Mouse (Mus musculus): ENCODE measurements around the gene Prss53. TPM values are rescaled to one million over a fixed set of nuclear protein-coding genes. Genes with fewer than 3 reads are reported as not detected.

Prss53 gene
- not detected for polyA plus RNA-seq (2014; fragmentation: Illumina TruSeq; extraction: RNeasy Lipid Tissue Mini Kit (QIAGEN cat#74804); ENCODE audit: low read depth, low replicate concordance)

DNA sequence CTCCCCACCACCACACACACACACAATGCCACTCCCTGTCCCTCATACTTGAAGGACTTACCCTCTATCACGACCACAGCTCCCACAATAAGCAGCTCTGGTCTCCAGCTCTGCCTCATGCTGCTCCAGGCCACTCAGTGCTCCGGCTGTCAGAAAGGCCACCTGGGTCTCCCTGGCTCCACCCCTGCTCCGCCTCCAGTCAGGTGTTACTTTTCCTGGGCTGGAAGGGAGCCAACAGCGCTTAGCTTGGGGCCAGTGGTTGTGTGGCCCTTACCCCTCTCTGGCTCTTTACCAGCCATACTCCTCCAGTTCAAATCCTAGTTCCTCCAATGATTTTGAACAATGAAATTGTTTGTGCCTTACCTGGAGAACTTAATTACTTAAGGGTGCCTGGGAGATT lies at the start of gene Prss53:
Gene Prss53, minus strand, starts transcription at position 173 of the 400 bp plus-strand sequence.

GRCm38 (mm10) chr7:127929923-127930322 lies 39.2 kb upstream of the Prss53 start, which contains the start of gene Prss8:
TSS of gene Prss8 (minus strand) at chr7:127930104.

DNA sequence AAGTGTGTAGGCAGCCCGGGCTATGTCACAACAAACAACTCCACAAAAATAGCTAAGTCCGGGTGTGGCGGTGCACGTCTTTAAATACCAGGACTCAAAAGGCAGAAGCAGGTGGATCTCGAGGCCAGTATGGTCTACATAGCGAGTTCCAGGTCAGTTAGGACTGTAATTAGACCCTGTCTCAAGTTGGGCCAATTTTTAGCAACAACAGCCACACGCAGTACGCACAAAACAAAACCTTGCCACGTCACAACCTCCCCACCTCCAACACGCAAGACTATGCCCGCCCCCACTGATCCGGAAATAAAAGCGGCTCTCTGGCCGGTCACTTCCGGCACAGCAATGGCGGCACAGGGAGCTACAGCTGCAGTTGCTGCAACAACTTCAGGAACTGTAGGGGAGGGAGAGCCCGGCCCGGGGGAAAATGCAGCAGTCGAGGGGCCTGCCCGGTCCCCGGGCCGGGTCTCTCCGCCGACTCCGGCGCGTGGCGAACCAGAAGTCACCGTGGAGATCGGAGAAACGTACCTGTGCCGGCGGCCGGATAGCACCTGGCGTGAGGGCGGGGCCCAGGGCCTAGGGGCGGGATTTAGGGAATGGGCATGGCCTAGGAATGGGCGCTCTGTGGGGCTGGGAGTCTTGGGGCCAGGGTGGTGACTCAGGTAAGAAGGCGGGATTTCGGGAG lies 21.6 kb upstream of the Prss53 start, which contains the start of gene Kat8:
Gene Kat8, plus strand, starts transcription at position 327 of the 682 bp plus-strand sequence.

DNA sequence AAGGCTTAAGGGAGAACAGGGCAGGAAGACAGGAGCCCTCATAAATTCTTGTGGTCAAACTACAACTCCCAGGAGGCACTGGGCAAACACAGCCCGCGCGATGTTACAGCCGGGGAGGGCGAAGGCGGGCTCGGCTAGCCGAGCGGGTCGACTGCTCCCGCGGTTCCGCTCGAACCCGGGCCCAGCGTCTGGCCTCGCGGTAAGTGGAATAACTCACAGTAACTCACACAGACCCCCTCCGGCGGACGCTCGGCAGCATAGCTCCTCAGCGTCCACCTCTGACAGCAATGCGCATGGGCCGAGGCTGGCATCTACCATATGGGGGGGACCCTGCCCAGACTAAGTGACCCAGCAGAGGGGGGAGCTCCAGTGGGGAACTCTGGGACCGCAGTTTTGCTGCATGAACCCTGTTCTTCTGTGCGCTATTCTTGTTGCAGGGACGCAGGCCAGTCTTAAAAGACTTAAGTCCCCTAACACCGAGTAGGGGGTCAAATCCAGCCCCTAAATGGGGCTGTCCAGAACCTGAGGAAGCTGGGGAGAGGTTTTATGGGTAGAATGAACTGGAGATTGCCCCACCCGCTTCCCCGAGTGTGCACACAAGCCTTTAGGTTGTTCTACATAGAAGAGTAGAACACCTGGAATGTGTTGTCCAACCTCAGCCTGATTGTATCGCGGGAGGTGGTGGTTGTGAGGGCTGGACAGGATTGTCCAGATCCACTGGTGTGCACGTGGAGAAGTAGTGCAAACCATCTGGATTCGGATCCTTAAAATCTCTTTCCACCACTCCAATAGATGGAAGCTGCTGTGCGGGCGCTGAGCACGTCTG lies 13.4 kb upstream of the Prss53 start, which contains the start of gene Bckdk:
Gene Bckdk, plus strand, starts transcription at position 112 of the 826 bp plus-strand sequence.

DNA sequence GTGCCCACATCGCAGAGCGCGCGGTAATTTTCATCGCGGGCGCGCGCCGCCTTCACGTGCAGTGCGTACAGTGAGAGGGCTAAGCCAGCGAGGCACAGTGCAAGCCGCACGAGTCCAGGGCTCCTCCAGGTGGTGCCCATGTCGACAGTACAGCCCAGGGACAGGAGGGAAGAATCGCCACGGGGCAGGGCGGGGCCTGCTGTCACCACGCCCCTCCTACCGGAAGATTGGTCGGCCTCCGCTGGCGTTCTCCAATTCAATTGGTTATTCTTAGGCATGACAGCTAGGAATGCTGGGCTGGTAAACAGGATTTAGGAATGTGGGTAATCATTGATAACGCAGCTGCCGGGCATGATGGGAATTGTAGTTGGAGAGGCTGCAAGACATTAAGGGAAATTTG lies 4.7 kb upstream of the Prss53 start, which contains the start of the genes Gm21974 and Vkorc1:
Gene Gm21974, minus strand, starts transcription at position 13 of the 400 bp plus-strand sequence.
Gene Vkorc1, minus strand, starts transcription at position 176 of the 400 bp plus-strand sequence.

DNA sequence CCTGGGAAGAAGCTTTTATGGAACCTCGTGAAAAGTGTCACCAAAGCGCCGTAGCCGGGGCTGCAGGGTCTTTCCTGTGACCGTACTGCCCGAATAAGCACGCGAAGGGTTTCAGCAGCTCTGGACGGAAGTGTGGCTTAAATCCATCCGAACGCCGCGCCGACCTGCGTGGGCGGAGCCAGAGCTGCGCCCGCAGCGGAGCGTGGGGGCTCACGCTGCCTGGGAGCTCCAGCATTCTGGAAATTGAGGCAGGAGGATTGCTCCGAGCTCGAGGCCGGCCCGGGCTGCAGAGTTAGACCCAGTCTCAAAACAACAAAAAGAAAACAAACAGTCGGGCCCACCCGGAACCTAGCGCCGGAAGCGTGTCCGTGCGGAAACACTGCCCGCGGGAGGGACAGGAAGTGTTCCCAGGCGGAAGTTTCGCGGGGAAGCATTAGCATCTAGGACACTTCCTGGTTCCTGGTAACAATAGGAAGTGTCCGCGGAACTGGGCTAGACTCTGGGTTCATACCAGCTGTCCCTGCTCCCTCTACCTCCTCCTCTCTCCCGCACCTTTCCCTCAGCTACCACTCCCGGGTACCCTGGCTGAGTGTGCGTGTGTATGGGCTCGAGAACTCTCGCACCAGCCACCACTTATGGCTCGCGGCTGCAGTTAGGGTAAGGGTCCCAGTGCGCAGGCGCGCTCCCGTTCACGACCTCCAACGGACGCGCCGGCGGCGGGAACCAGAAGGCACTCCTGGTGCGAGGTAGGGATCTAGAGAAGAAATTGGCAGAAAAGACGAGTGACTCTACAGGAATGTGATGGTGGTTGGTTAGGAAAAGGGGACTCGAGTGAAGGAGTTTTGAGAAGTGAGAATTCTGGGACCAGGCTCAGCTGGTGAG lies 14.1 kb downstream of the Prss53 start, which contains the start of gene Zfp668:
Gene Zfp668, minus strand, starts transcription at position 362 of the 882 bp plus-strand sequence.

DNA sequence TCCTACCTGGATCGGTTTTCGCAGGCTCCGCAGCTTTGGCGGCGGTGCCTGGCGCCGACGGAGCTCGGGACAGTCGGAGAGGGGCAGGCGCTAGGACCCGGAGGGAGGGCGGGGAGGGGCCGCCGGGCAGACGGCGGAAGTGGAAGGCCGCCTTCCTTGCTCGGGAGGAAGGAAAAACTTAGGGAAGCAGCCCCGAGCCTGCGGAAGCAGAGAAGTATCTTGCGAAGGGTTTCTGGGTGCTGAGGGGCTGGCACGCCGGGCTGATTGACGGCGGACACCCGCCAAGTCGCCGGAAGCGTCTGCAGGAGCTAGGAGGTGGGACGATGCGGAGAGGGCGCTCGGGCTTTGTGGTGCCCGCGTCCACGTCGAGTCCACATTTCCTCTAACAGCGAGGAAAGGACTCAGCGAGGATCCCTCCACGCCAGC lies 14.7 kb downstream of the Prss53 start, which contains the start of gene Zfp646:
Gene Zfp646, plus strand, starts transcription at position 181 of the 426 bp plus-strand sequence.

Other genes with a start within 250 kb of the Prss53 start
- gene Bcl7c, start 182.0 kb downstream of the Prss53 start, polyA plus RNA-seq (2014; fragmentation: Illumina TruSeq; extraction: RNeasy Lipid Tissue Mini Kit (QIAGEN cat#74804); ENCODE audit: low read depth, low replicate concordance), result 3.0 TPM
- gene Ctf1, start 178.2 kb downstream of the Prss53 start, polyA plus RNA-seq (2014; fragmentation: Illumina TruSeq; extraction: RNeasy Lipid Tissue Mini Kit (QIAGEN cat#74804); ENCODE audit: low read depth, low replicate concordance), result 5.1 TPM
- gene Ctf2, start 158.8 kb downstream of the Prss53 start, polyA plus RNA-seq (2014; fragmentation: Illumina TruSeq; extraction: RNeasy Lipid Tissue Mini Kit (QIAGEN cat#74804); ENCODE audit: low read depth, low replicate concordance), result not detected
- 2.2 TPM for gene Fbxl19, start 146.4 kb downstream of the Prss53 start, polyA plus RNA-seq (2014; fragmentation: Illumina TruSeq; extraction: RNeasy Lipid Tissue Mini Kit (QIAGEN cat#74804); ENCODE audit: low read depth, low replicate concordance)
- gene Orai3, start 121.2 kb downstream of the Prss53 start, polyA plus RNA-seq (2014; fragmentation: Illumina TruSeq; extraction: RNeasy Lipid Tissue Mini Kit (QIAGEN cat#74804); ENCODE audit: low read depth, low replicate concordance), result 1.1 TPM
- gene Setd1a, start 114.3 kb downstream of the Prss53 start, polyA plus RNA-seq (2014; fragmentation: Illumina TruSeq; extraction: RNeasy Lipid Tissue Mini Kit (QIAGEN cat#74804); ENCODE audit: low read depth, low replicate concordance), result 7.2 TPM
- gene Gm49388, start 105.4 kb downstream of the Prss53 start, polyA plus RNA-seq (2014; fragmentation: Illumina TruSeq; extraction: RNeasy Lipid Tissue Mini Kit (QIAGEN cat#74804); ENCODE audit: low read depth, low replicate concordance), result not detected
- 1.9 TPM for gene Hsd3b7, start 90.4 kb downstream of the Prss53 start, polyA plus RNA-seq (2014; fragmentation: Illumina TruSeq; extraction: RNeasy Lipid Tissue Mini Kit (QIAGEN cat#74804); ENCODE audit: low read depth, low replicate concordance)
- gene Stx4a, start 66.7 kb downstream of the Prss53 start, polyA plus RNA-seq (2014; fragmentation: Illumina TruSeq; extraction: RNeasy Lipid Tissue Mini Kit (QIAGEN cat#74804); ENCODE audit: low read depth, low replicate concordance), result 3.1 TPM
- gene Stx1b, start 66.4 kb downstream of the Prss53 start, polyA plus RNA-seq (2014; fragmentation: Illumina TruSeq; extraction: RNeasy Lipid Tissue Mini Kit (QIAGEN cat#74804); ENCODE audit: low read depth, low replicate concordance), result 0.49 TPM
- gene Zfp646, start 14.7 kb downstream of the Prss53 start, polyA plus RNA-seq (2014; fragmentation: Illumina TruSeq; extraction: RNeasy Lipid Tissue Mini Kit (QIAGEN cat#74804); ENCODE audit: low read depth, low replicate concordance), result 21.3 TPM
- 0.91 TPM for gene Zfp668, start 14.1 kb downstream of the Prss53 start, polyA plus RNA-seq (2014; fragmentation: Illumina TruSeq; extraction: RNeasy Lipid Tissue Mini Kit (QIAGEN cat#74804); ENCODE audit: low read depth, low replicate concordance)
- not detected for gene Gm21974, start 4.5 kb upstream of the Prss53 start, polyA plus RNA-seq (2014; fragmentation: Illumina TruSeq; extraction: RNeasy Lipid Tissue Mini Kit (QIAGEN cat#74804); ENCODE audit: low read depth, low replicate concordance)
- 12.4 TPM for gene Vkorc1, start 4.6 kb upstream of the Prss53 start, polyA plus RNA-seq (2014; fragmentation: Illumina TruSeq; extraction: RNeasy Lipid Tissue Mini Kit (QIAGEN cat#74804); ENCODE audit: low read depth, low replicate concordance)
- 0.62 TPM for gene Bckdk, start 13.1 kb upstream of the Prss53 start, polyA plus RNA-seq (2014; fragmentation: Illumina TruSeq; extraction: RNeasy Lipid Tissue Mini Kit (QIAGEN cat#74804); ENCODE audit: low read depth, low replicate concordance)
- gene Kat8, start 21.5 kb upstream of the Prss53 start, polyA plus RNA-seq (2014; fragmentation: Illumina TruSeq; extraction: RNeasy Lipid Tissue Mini Kit (QIAGEN cat#74804); ENCODE audit: low read depth, low replicate concordance), result 52.0 TPM
- not detected for gene Prss8, start 39.1 kb upstream of the Prss53 start, polyA plus RNA-seq (2014; fragmentation: Illumina TruSeq; extraction: RNeasy Lipid Tissue Mini Kit (QIAGEN cat#74804); ENCODE audit: low read depth, low replicate concordance)
- gene Prss36, start 55.8 kb upstream of the Prss53 start, polyA plus RNA-seq (2014; fragmentation: Illumina TruSeq; extraction: RNeasy Lipid Tissue Mini Kit (QIAGEN cat#74804); ENCODE audit: low read depth, low replicate concordance), result not detected
- gene Fus, start 76.5 kb upstream of the Prss53 start, polyA plus RNA-seq (2014; fragmentation: Illumina TruSeq; extraction: RNeasy Lipid Tissue Mini Kit (QIAGEN cat#74804); ENCODE audit: low read depth, low replicate concordance), result 440 TPM
- gene Pycard, start 102.9 kb upstream of the Prss53 start, polyA plus RNA-seq (2014; fragmentation: Illumina TruSeq; extraction: RNeasy Lipid Tissue Mini Kit (QIAGEN cat#74804); ENCODE audit: low read depth, low replicate concordance), result 0.52 TPM
- gene Trim72, start 113.0 kb upstream of the Prss53 start, polyA plus RNA-seq (2014; fragmentation: Illumina TruSeq; extraction: RNeasy Lipid Tissue Mini Kit (QIAGEN cat#74804); ENCODE audit: low read depth, low replicate concordance), result not detected
- gene Itgam, start 171.7 kb upstream of the Prss53 start, polyA plus RNA-seq (2014; fragmentation: Illumina TruSeq; extraction: RNeasy Lipid Tissue Mini Kit (QIAGEN cat#74804); ENCODE audit: low read depth, low replicate concordance), result 0.57 TPM
- gene Gm49368, start 171.7 kb upstream of the Prss53 start, polyA plus RNA-seq (2014; fragmentation: Illumina TruSeq; extraction: RNeasy Lipid Tissue Mini Kit (QIAGEN cat#74804); ENCODE audit: low read depth, low replicate concordance), result not detected
- gene Itgax, start 238.6 kb upstream of the Prss53 start, polyA plus RNA-seq (2014; fragmentation: Illumina TruSeq; extraction: RNeasy Lipid Tissue Mini Kit (QIAGEN cat#74804); ENCODE audit: low read depth, low replicate concordance), result 0.11 TPM